Mouse (Mus musculus) heart, embryonic 16.5 days (tissue): ENCODE data around the gene Gm13272. TPM values are rescaled to one million over a fixed set of nuclear protein-coding genes. Genes with fewer than 3 reads are reported as not detected.
"Not testable (repeated sequence)": the region's sequence is repeated elsewhere in the genome, so short reads cannot be mapped to it uniquely, and the experiment has no call there.

ENCODE experiments used
- ATAC-seq: fragments of 200-750 bp; cut with Nextera tagmentation; replicated peaks from 2 replicates; pipeline ENCODE4 v1.8.0; 2017; ENCODE audit warnings: moderate number of reproducible peaks; ENCODE audit not compliant: insufficient read depth, low FRiP score; ENCODE audit errors: extremely low read depth
- H3K27ac ChIP-seq: fragments of 300-500 bp; sonication (generic); 2 replicates; pipeline ENCODE4 v1.5.1; 2014; ENCODE audit warnings: mild to moderate bottlenecking, low read length, control low read depth, moderate library complexity
- H3K27me3 ChIP-seq: fragments of 300-500 bp; sonication (generic); 2 replicates; pipeline ENCODE4 v1.6.1; 2014; ENCODE audit warnings: low read length, mixed read lengths; ENCODE audit not compliant: control insufficient read depth, insufficient read depth
- H3K36me3 ChIP-seq: fragments of 300-500 bp; sonication (generic); 2 replicates; pipeline ENCODE4 v1.6.1; 2014; ENCODE audit not compliant: control insufficient read depth, insufficient read depth
- H3K4me1 ChIP-seq: fragments of 300-500 bp; sonication (generic); 2 replicates; pipeline ENCODE4 v1.6.1; 2014; ENCODE audit warnings: low read length, mixed read lengths; ENCODE audit not compliant: control insufficient read depth, insufficient read depth
- H3K4me2 ChIP-seq: fragments of 300-500 bp; sonication (generic); 2 replicates; pipeline ENCODE4 v1.6.1; 2014; ENCODE audit warnings: low read depth, mild to moderate bottlenecking, control low read depth, low read length
- H3K4me3 ChIP-seq: fragments of 300-500 bp; sonication (generic); 2 replicates; pipeline ENCODE4 v1.5.1; 2014; ENCODE audit warnings: mild to moderate bottlenecking, control low read depth, low read length
- H3K9ac ChIP-seq: fragments of 300-500 bp; sonication (generic); 2 replicates; pipeline ENCODE4 v1.6.1; 2014; ENCODE audit warnings: low read length, control low read depth
- H3K9me3 ChIP-seq: fragments of 300-500 bp; sonication (generic); replicated peaks from 2 replicates; pipeline ENCODE4 v1.6.1; 2016; ENCODE audit warnings: low read length; ENCODE audit not compliant: control insufficient read depth
- WGBS: fragments of 180-500 bp; shearing (Covaris S2); extraction: QIAGEN DNeasy Blood & Tissue Kit; methylation state at CpG from one replicate; pipeline ENCODE4 v1.1.7; 2014; 5-methylcytosine and 5-hydroxymethylcytosine counted together
- polyA plus RNA-seq: library from polyadenylated mRNA; unstranded; fragments of >200 nt; fragmentation: Nextera tagmentation; extraction: Ambion mirVana; gene quantifications from 2 replicates; pipeline ENCODE4 v1.2.1, GENCODE M21; 2015

Gene Gm13272
- polyA plus RNA-seq, 1 experiment from 2014 or later: not detected

DNA sequence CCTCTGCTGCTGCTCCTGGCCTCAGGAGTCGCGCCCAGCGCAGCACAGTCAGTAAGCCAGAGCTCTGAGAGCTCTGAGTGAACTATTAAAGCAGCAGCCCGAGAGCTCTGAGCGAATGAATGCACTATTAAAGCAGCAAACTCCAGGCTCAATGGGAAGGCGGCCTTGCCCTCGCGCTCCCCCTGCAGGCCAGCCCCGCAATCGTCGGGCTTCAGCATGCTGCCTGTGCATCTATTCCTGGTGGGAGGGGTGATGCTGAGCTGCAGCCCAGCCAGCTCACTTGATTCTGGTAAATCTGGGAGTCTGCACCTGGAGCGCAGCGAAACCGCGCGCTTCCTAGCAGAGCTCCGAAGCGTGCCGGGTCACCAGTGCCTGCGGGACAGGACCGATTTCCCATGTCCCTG lies 22.0 kb upstream of the Gm13272 start:
- ATAC-seq: peak; percentile 100
- not testable (repeated sequence) for H3K36me3 ChIP-seq, H3K9me3 ChIP-seq, H3K27me3 ChIP-seq, H3K4me1 ChIP-seq
- 0% methylated on average over 15 of the region's 21 CpGs for WGBS
- H3K4me3 ChIP-seq: peak overlapping the region; percentile 70
- peak overlapping the region; percentile 76 for H3K4me2 ChIP-seq
- peak overlapping the region; percentile 97 for H3K27ac ChIP-seq
- H3K9ac ChIP-seq: peak overlapping the region; percentile 83

DNA sequence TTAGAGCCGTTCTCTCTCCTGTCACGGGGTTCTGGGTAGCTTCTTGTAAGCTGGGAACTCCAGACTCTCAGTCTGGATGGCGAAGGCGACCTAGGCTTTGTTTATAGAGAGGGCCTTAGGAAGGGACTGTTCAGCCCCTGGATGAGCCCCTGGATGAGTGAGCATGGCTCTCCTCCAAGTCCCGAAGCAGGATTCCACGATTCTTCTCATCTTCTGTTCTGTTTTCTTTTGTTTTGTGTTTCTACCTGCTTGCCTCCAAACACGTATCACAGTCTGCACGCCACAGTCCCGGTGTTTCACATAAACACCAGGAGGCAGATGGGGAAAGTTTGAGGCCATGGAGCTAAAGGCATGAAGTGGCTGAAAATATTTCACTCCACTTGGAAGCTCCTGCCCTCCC lies 20.9 kb upstream of the Gm13272 start:
- H3K27me3 ChIP-seq, H3K36me3 ChIP-seq, H3K4me3 ChIP-seq, H3K4me1 ChIP-seq, ATAC-seq, H3K9ac ChIP-seq, H3K4me2 ChIP-seq, H3K27ac ChIP-seq, H3K9me3 ChIP-seq: not testable (repeated sequence)
- 84% methylated on average over 8 of the region's 9 CpGs for WGBS

GRCm38 (mm10) chr4:88759610-88760268 lies 19.9 kb upstream of the Gm13272 start, which contains the start of gene Gm13283:
Gene Gm13283 (plus strand): TSS chr4:88760119.
- not testable (repeated sequence) for H3K36me3 ChIP-seq, H3K9me3 ChIP-seq, H3K4me1 ChIP-seq, ATAC-seq, H3K27me3 ChIP-seq, H3K9ac ChIP-seq
- Histone ChIP-seq H3K4me2 (peak within 1 kb of the TSS; percentile 49), H3K4me3 (peak within 1 kb of the TSS; percentile 40), H3K27ac (peak within 1 kb of the TSS; percentile 68)
- 14% methylated on average over 8 of the region's 14 CpGs for whole genome bisulfite sequencing

DNA sequence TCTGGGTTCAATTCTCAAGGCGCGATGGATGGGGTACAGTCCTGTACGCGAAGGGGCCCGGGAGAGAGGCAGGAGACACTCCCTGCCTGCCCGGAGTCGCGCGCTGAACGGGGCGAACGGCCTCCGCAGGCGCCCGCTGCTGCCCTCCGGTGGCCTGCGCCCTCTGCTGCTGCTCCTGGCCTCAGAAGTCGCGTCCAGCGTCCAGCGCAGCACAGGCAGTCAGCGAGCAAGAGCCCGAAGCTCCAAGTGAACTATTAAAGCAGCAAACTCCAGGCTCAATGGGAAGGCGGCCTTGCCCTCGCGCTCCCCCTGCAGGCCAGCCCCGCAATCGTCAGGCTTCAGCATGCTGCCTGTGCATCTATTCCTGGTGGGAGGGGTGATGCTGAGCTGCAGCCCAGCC lies 19.2 kb upstream of the Gm13272 start:
- H3K27me3 ChIP-seq, H3K4me1 ChIP-seq, H3K36me3 ChIP-seq, H3K9me3 ChIP-seq, H3K9ac ChIP-seq, ATAC-seq: not testable (repeated sequence)
- WGBS: under 1% methylated on average over 21 of the region's 28 CpGs
- Histone ChIP-seq H3K4me2 (peak overlapping the region; percentile 49), H3K4me3 (peak overlapping the region; percentile 40), H3K27ac (peak overlapping the region; percentile 68)

DNA sequence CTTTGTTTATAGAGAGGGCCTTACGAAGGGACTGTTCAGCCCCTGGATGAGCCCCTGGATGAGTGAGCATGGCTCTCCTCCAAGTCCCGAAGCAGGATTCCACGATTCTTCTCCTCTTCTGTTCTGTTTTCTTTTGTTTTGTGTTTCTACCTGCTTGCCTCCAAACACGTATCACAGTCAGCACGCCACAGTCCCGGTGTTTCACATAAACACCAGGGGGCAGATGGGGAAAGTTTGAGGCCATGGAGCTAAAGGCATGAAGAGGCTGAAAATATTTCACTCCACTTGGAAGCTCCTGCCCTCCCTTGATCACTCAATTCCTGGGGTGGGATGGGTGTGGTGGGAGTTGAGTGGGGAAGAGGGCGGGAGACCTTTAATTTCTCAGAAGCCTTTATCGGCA lies 17.9 kb upstream of the Gm13272 start:
- H3K4me3 ChIP-seq, H3K27me3 ChIP-seq, H3K9me3 ChIP-seq, ATAC-seq, H3K4me2 ChIP-seq, H3K36me3 ChIP-seq, H3K9ac ChIP-seq, H3K4me1 ChIP-seq, H3K27ac ChIP-seq: not testable (repeated sequence)
- 60% methylated on average over 6 of the region's 8 CpGs for WGBS

DNA sequence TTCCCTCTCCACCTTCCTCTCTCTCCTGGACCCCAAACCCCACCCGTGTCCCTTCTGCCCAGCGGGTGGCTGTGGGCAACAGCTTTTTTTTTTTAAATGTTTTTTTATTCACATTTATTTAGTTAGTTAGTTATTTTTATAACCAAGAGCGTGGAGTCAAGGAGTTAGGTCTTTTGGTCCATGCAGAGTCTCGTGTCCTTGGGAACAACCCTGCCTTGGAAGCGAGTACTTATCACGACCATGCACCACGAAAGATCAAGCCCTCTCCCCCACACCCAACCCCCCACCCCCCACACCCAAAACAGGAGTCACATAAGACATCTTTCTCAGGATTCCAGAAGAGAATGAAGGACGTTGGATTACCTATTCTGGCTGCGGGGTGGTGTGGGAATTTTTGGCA lies 17.3 kb upstream of the Gm13272 start:
- not testable (repeated sequence) for H3K27me3 ChIP-seq, ATAC-seq, H3K36me3 ChIP-seq, H3K9ac ChIP-seq, H3K4me1 ChIP-seq, H3K27ac ChIP-seq, H3K4me3 ChIP-seq, H3K9me3 ChIP-seq
- 55% methylated on average over 8 of the region's 9 CpGs for WGBS
- H3K4me2 ChIP-seq: peak overlapping the region; percentile 52; the same call in 1 of the 2 replicates

DNA sequence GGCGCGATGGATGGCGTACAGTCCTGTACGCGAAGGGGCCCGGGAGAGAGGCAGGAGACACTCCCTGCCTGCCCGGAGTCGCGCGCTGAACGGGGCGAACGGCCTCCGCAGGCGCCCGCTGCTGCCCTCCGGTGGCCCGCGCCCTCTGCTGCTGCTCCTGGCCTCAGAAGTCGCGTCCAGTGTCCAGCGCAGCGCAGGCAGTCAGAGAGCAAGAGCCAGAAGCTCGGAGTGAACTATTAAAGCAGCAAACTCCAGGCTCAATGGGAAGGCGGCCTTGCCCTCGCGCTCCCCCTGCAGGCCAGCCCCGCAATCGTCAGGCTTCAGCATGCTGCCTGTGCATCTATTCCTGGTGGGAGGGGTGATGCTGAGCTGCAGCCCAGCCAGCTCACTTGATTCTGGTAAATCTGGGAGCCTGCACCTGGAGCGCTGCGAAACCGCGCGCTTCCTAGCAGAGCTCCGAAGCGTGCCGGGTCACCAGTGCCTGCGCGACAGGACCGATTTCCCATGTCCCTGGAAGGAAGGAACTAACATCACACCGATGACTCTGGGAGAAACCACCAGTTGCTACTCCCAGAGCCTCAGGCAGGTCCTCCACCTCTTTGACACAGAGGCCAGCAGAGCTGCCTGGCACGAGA lies 16.1 kb upstream of the Gm13272 start:
- not testable (repeated sequence) for H3K27me3 ChIP-seq, ATAC-seq, H3K36me3 ChIP-seq, H3K4me1 ChIP-seq, H3K9me3 ChIP-seq
- 2% methylated on average over 26 of the region's 42 CpGs for WGBS
- peak overlapping the region; percentile 32 for H3K4me3 ChIP-seq
- peak overlapping the region; percentile 53 for H3K4me2 ChIP-seq
- H3K9ac ChIP-seq: peak overlapping the region; percentile 38; the same call in 1 of the 2 replicates
- H3K27ac ChIP-seq: peak overlapping the region; percentile 61

- H3K4me3 ChIP-seq, H3K9ac ChIP-seq, H3K9me3 ChIP-seq, H3K27me3 ChIP-seq, H3K27ac ChIP-seq, H3K4me2 ChIP-seq, H3K36me3 ChIP-seq, ATAC-seq, H3K4me1 ChIP-seq: not testable (repeated sequence)
- no CpG with 5 or more reads among the region's 32 CpGs for WGBS
Observed at GRCm38 (mm10) chr4:88773534-88773933, 6.1 kb upstream of the Gm13272 start, which contains the start of gene Gm13290. Gene Gm13290 (plus strand): TSS chr4:88773834.

- ATAC-seq, H3K36me3 ChIP-seq, H3K9me3 ChIP-seq, H3K9ac ChIP-seq, H3K4me2 ChIP-seq, H3K27me3 ChIP-seq, H3K4me1 ChIP-seq, H3K4me3 ChIP-seq, H3K27ac ChIP-seq: not testable (repeated sequence)
- no CpG with 5 or more reads among the region's 29 CpGs for WGBS
Observed at GRCm38 (mm10) chr4:88776622-88777021, 3.0 kb upstream of the Gm13272 start, which contains the start of gene Gm13289. Gene Gm13289 (plus strand): TSS chr4:88776922.
